Mouse (Mus musculus) liver, postnatal 0 days (tissue): ENCODE measurements around the gene Mpzl1. TPM values are rescaled to one million over a fixed set of nuclear protein-coding genes. Genes with fewer than 3 reads are reported as not detected.

Experiments
- ATAC-seq: fragments of 200-750 bp; cut with Nextera tagmentation; 2 replicates; pipeline ENCODE4 v1.8.0; 2017; ENCODE audit warnings: mild to moderate bottlenecking, moderate library complexity
- DNase-seq: peaks from one replicate; pipeline ENCODE4 v3.0.0-alpha.2; 2016
- H3K27ac ChIP-seq: fragments of 300-500 bp; sonication (generic); 2 replicates; pipeline ENCODE4 v1.5.1; 2014; ENCODE audit warnings: antibody characterized with exemption, moderate library complexity, mild to moderate bottlenecking, low read depth
- H3K27me3 ChIP-seq: fragments of 300-500 bp; sonication (generic); 2 replicates; pipeline ENCODE4 v1.6.1; 2014; ENCODE audit warnings: low read length, control low read depth, mixed read lengths; ENCODE audit not compliant: insufficient read depth
- H3K36me3 ChIP-seq: fragments of 300-500 bp; sonication (generic); replicated peaks from 2 replicates; pipeline ENCODE4 v1.6.1; 2014; ENCODE audit warnings: mild to moderate bottlenecking, control low read depth, low read length, moderate library complexity, mixed read lengths; ENCODE audit not compliant: insufficient read depth
- H3K4me1 ChIP-seq: fragments of 300-500 bp; sonication (generic); 2 replicates; pipeline ENCODE4 v1.6.1; 2014; ENCODE audit warnings: antibody characterized with exemption, mild to moderate bottlenecking, control low read depth; ENCODE audit not compliant: insufficient read depth
- H3K4me2 ChIP-seq: fragments of 300-500 bp; sonication (generic); 2 replicates; pipeline ENCODE4 v1.6.1; 2014; ENCODE audit warnings: low read depth, mild to moderate bottlenecking, low read length, moderate library complexity, mixed read lengths
- H3K4me3 ChIP-seq: fragments of 300-500 bp; sonication (generic); 2 replicates; pipeline ENCODE4 v1.5.1; 2014; ENCODE audit warnings: low read depth, low read length
- H3K9ac ChIP-seq: fragments of 300-500 bp; sonication (generic); replicated peaks from 2 replicates; pipeline ENCODE4 v1.6.1; 2014; ENCODE audit warnings: mild to moderate bottlenecking, moderate library complexity
- H3K9me3 ChIP-seq: fragments of 300-500 bp; sonication (generic); 2 replicates; pipeline ENCODE4 v1.6.1; 2016; ENCODE audit warnings: mild to moderate bottlenecking, control low read depth, low read length, mixed read lengths
- CTCF ChIP-seq: sonication (generic); IDR thresholded peaks from 2 replicates; pipeline ENCODE4 v1.5.1; 2016; ENCODE audit warnings: antibody characterized with exemption, low read depth
- EP300 ChIP-seq: IDR thresholded peaks from 2 replicates; pipeline ENCODE4 v1.6.1; 2016; ENCODE audit warnings: antibody characterized with exemption, low read depth, mild to moderate bottlenecking
- WGBS: fragments of 180-500 bp; shearing (Covaris S2); extraction: QIAGEN DNeasy Blood & Tissue Kit; methylation state at CpG from one replicate; pipeline ENCODE4 v1.1.7; 2014; ENCODE audit not compliant: insufficient replicate concordance; 5-methylcytosine and 5-hydroxymethylcytosine counted together
- polyA plus RNA-seq: library from polyadenylated mRNA; unstranded; fragments of >200 nt; fragmentation: Nextera tagmentation; extraction: Ambion mirVana; gene quantifications from 2 replicates; pipeline ENCODE4 v1.2.1, GENCODE M21; 2015

Mpzl1 gene
- polyA plus RNA-seq, 1 experiment from 2014 or later, result 26.6 TPM

DNA sequence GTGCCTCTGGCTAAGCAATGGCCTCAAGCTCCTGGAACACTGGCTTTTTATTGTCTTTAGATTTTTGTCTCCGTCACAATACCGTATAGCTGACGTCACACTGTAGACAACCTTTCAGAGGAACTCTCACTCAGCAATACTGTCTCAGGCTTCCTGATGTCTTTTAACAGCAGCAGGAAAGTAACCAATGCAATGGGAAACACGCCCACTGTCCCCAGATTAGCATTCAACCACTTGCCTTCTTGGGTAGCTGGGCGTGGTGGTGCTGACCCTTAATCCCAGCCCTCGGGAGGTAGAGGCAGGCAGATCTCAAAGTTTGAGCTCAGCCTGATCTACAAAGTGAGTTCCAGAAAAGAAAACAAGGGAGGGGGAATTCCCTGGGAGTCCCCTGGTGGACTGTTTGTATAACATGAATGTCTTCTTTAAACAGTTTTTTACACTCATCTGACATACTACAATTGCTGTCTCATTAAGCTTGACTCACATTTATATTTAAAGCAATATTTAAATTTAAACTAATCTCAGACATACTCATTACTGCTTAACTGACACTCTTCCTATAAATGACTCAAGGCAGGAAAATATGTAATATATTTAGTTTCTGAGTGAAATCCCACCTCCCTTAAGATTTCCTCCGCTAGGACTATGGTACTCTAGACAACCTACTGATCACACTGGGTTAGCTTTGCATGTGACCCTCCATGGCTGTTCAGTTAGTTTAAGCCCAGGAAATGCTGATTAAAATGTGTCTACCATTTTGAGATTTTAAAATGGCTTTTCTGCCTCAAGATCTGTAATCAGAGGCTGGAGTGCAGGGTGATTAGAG, 24.6 kb downstream of the Mpzl1 start:
- H3K27me3 ChIP-seq, result no peaks in the 10 kb centered on the region
- 0 out of 2 replicates have a peak, but pooled peaks have one; percentile 23 for ATAC-seq
- peak overlapping the region; percentile 44 for H3K27ac ChIP-seq
- 0 out of 2 replicates have a peak, but pooled peaks cover 3% of the 10 kb centered on the region for H3K36me3 ChIP-seq
- TF ChIP-seq EP300, result no peak
- no peak; the same call in 1 of the 2 replicates for TF ChIP-seq CTCF
- H3K4me2 ChIP-seq, result 0 out of 2 replicates have a peak overlapping the region, but pooled peaks have one; percentile 2
- no peak overlapping the region for H3K9ac ChIP-seq
- no peaks in the 10 kb centered on the region for H3K9me3 ChIP-seq
- no peak for DNase-seq
- WGBS, result 43% methylated on average over 7 of the region's 7 CpGs
- H3K4me1 ChIP-seq, result peaks cover 7% of the 10 kb centered on the region
- no peak overlapping the region for H3K4me3 ChIP-seq

DNA sequence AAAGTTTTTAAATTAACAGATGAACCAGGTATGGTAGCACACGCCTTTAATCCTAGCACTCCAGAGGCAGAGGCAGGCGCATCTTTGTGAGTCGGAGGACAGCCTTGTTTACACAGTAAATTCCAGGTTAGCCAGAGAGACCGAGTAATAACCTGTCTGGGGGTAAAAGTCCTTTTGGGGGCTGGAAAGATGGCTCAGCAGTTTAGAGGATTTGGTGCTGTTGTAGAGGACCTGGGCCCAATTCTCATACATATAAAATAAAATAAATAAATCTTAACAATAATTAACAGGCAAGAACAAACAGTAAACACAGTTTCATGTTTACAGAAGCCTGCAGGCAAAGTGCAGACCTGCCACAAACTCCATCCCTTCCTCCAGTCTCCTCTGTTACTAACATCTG, 25.4 kb downstream of the Mpzl1 start:
- H3K4me1 ChIP-seq, result peaks cover 7% of the 10 kb centered on the region
- H3K27ac ChIP-seq, result peak overlapping the region; percentile 44; the same call in 1 of the 2 replicates
- WGBS, result 50% methylated on average over 4 of the region's 4 CpGs
- DNase-seq (no peak), ATAC-seq (peak; percentile 33; the same call in 1 of the 2 replicates)
- no peaks in the 10 kb centered on the region for H3K9me3 ChIP-seq
- no peak overlapping the region for H3K9ac ChIP-seq
- H3K4me3 ChIP-seq, result no peak overlapping the region
- no peak for TF ChIP-seq CTCF
- no peak for TF ChIP-seq EP300
- H3K36me3 ChIP-seq, result 0 out of 2 replicates have a peak, but pooled peaks cover 3% of the 10 kb centered on the region
- 0 out of 2 replicates have a peak overlapping the region, but pooled peaks have one; percentile 2 for H3K4me2 ChIP-seq
- no peaks in the 10 kb centered on the region for H3K27me3 ChIP-seq

- ATAC-seq, result no peak
- 0 out of 2 replicates have a peak, but pooled peaks cover 3% of the 10 kb centered on the region for H3K36me3 ChIP-seq
- H3K9ac ChIP-seq, result no peak overlapping the region
- no peak for DNase-seq
- no peak overlapping the region for H3K27ac ChIP-seq
- no peak overlapping the region for H3K4me2 ChIP-seq
- WGBS, result 83% methylated on average over 6 of the region's 6 CpGs
- H3K9me3 ChIP-seq, result no peaks in the 10 kb centered on the region
- H3K4me3 ChIP-seq, result no peak overlapping the region
- H3K27me3 ChIP-seq, result no peaks in the 10 kb centered on the region
- H3K4me1 ChIP-seq, result peaks cover 7% of the 10 kb centered on the region
- no peak for TF ChIP-seq EP300
- no peak for TF ChIP-seq CTCF
Measured at GRCm38 (mm10) chr1:165605774-165606173, 28.6 kb downstream of the Mpzl1 start.

DNA sequence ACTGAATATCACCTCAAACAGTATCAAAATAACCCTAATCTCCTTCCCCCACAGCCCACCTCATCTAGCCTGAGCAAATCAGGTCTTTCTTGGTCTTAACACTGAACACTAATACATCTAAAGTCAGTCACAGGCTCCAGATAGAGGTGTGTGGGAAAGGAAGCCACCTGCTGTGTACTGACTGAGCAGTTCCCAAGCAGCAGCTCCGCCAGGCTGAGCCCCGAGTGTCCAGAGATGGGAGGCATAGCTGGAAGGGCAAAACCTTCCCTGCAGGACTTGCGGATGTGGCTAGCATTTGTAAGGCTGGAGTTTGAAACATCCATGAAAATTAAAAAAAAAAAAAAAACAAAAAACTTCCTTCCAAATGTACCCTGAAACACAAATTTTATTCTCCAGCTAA, 29.2 kb downstream of the Mpzl1 start:
- Histone ChIP-seq H3K36me3 (0 out of 2 replicates have a peak, but pooled peaks cover 3% of the 10 kb centered on the region), H3K27ac (no peak overlapping the region), H3K4me2 (no peak overlapping the region), H3K9ac (no peak overlapping the region), H3K4me1 (peaks cover 7% of the 10 kb centered on the region), H3K27me3 (no peaks in the 10 kb centered on the region), H3K4me3 (no peak overlapping the region), H3K9me3 (no peaks in the 10 kb centered on the region)
- ATAC-seq, result no peak
- no peak for DNase-seq
- TF ChIP-seq EP300, result no peak
- TF ChIP-seq CTCF, result no peak
- 80% methylated on average over 3 of the region's 3 CpGs for WGBS

DNA sequence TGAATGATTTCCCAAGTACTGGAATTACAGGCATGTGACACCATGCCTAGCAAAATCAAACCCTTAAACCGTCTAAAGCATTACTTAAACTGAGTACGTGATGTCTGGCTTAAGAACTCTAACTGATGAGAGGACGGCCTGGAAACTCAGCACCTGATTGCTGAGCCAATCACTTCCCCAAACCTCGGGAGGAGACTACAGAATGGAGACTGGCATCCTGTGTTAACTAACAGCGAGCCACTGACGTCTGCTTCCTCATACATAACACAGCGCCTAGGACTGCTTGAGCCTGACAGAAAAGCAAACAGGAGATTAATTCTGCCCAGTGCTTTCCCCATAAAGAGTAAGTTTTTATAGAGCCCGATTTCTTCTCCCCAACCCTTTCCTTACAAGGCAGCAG, 30.1 kb downstream of the Mpzl1 start:
- H3K4me2 ChIP-seq, result no peak overlapping the region
- no peak overlapping the region for H3K9ac ChIP-seq
- DNase-seq (no peak), ATAC-seq (no peak)
- H3K4me1 ChIP-seq, result 0 out of 2 replicates have a peak, but pooled peaks cover 3% of the 10 kb centered on the region
- no peaks in the 10 kb centered on the region for H3K9me3 ChIP-seq
- no peak overlapping the region for H3K4me3 ChIP-seq
- H3K36me3 ChIP-seq, result 0 out of 2 replicates have a peak, but pooled peaks cover 3% of the 10 kb centered on the region
- H3K27ac ChIP-seq, result no peak overlapping the region
- H3K27me3 ChIP-seq, result no peaks in the 10 kb centered on the region
- TF ChIP-seq EP300, result no peak
- TF ChIP-seq CTCF, result no peak
- WGBS, result 52% methylated on average over 8 of the region's 8 CpGs

GRCm38 (mm10) chr1:165603218-165603617, 31.1 kb downstream of the Mpzl1 start:
- ATAC-seq (no peak), DNase-seq (no peak)
- Histone ChIP-seq H3K27me3 (no peaks in the 10 kb centered on the region), H3K9ac (no peak overlapping the region), H3K4me2 (no peak overlapping the region), H3K9me3 (no peaks in the 10 kb centered on the region), H3K36me3 (peaks cover 6% of the 10 kb centered on the region; the same call in 1 of the 2 replicates), H3K27ac (no peak overlapping the region), H3K4me3 (no peak overlapping the region), H3K4me1 (0 out of 2 replicates have a peak, but pooled peaks cover under 1% of the 10 kb centered on the region)
- no peak for TF ChIP-seq EP300
- no peak for TF ChIP-seq CTCF
- 75% methylated on average over 14 of the region's 14 CpGs for WGBS
